Mouse (Mus musculus) heart, postnatal 36 days (tissue): ENCODE measurements at regions not wholly inside any gene's neighbourhood (a gene's known extent, or its start where the extent isn't known, plus 50 kb on each side); places are given as distances from the start of the nearest gene placed in this dataset.

Experiments
- DNase-seq, 2 experiments: peaks; one replicate each; pipeline ENCODE4 v3.0.0; 2021 to 2022
- intact Hi-C: fragments of 180-260 bp; cut with DNase I; formaldehyde crosslinking; loops from one replicate; pipeline ENCODE4 v1.15.1; 2025

DNA sequence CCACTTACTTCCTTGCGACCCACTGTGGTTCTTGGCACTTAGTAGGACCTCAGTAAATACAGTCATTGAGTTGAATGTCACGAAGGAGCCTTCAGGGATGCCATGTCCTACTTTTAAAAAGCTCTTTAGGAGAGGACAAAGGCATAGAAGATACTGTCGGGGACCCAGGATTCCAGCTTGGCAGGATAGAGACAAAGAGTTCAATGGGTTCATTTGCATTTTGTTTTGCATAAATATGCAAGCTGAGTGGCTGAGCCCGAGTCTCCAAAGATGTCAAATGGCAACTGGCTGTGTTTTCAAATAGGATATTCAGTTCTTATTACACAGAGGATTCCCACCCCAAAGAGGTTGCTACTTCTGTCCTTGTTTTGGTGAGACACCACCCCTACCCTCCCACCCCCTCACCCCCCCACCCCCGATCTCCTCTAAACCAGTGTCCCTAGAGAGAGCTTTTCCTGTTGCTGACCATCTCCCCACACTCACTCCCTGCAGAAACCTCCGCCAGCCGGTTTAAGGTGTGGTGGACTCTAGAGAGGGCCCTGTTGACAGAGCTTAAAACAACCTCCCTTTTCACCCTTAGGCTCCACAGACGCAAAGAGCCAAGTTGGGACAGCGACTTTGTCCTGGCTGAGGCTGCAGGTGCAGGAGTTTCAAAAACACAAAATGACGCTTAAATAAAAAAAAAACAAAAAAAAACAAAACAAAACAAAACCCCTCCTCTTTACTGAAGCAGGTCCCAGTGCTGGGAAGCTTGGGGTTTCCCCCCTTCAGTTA is 57.9 kb downstream of the Sox9 start:
- intact Hi-C loops = no loop called here
- no peak for DNase-seq

DNA sequence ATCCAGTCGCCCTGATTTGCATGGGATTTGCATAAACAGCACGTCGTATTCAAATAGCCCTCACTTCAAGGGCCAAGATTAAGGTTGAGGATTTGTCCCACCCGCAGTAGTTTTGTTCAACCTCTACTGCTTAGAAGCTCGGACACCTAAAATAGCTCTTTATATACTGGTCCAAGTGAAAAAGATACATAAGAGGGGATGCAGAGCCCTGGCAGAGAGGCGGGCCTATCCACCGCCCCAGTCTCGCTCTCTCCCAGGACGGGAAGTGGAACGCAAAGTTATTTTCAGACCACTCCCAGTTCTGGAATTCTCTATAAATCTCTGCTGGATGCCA is 58.4 kb downstream of the Sox9 start:
- DNase-seq = no peak
- intact Hi-C loops = no loop called here

DNA sequence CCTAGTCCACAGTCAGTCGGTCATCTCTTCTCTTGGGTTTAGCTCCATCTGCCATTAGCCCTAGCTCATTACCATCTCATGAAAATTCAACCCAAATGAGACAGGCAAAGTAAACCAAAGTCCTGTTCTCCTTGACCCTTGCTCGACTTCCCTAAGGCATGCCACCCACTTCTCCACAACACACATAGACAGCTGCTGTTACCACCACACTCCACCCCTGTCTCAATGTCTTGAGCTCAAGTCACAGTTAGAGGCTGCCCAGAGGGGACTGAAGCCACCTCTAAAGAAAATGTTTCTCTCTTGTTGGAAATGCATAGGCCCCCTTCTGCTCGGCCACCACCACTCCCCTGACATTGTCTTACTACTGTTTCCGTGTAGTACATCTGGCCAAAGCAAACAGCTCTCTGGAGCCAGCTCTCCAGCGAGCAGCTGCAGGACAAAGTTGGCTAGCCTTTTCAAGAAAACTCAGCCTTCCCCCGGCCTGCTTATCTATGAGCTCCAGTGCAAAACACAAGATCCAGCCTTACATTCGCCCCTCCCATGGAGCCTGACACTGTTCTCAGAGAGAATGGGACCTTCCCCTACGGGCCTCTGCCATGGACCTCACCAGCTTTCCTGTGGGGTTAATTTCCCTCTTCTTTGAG is 62.4 kb downstream of the Sox9 start:
- intact Hi-C loops = no loop called here
- peak; percentile 15 to 24 for DNase-seq

DNA sequence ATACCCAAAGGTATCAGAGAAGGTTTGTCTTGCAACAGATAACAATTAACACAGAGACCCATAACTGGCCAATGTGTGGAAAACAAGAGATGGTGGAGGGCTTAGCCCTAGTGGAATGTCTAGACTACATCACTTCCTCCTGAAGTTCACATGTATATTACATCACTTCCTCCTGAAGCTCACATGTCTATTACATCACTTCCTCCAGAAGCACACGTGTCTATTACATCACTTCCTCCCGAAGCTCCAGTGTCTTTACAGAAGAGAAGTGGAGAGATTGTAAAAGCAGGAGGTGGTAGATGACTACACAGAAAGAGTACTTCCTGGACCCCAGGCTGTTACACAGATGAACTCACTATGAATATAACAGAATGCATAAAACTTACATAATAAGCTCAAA is 65.1 kb downstream of the Sox9 start:
- intact Hi-C loops = no loop called here
- no peak for DNase-seq

DNA sequence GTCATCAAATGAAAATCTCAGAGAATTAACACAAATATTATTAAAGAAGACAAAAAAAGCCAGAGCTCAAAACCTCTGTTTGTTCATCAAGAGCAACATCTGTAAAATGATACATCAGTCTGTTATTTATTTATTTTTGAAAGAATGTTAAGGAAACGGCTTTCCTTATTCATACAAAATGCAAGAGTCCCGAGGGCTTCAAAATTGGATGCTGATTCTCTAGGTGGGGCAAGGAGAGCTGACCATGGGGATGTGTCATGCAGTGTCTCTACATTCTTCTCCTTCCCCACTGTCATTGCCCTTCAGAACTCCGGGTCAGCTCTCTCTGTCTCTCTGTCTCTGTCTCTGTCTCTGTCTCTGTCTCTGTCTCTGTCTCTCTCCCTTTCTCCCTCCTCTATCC is 65.8 kb downstream of the Sox9 start:
- DNase-seq = no peak
- intact Hi-C loops = no loop called here

DNA sequence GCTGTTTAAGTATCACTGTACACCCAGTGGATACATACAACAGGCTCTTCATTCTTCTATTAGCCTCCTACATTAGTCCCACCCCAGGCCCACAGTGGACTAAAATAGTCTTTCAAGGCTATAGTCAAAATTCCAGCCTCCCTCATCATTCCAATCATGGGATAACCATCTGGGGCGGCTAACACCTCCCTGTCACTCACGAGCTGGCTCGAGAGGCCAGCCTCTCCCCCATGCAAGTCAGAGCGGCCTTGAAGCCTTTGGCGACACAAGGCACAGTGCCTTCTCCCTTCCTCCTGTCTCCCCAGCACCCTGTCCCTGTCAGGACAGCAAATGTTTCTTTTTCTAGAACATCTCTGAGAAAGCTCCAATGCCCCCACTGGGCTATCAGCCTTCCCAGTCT is 68.0 kb downstream of the Sox9 start:
- intact Hi-C loops = loop anchor here (2.0 kb wide), 1 partner anchor 67 kb away; the partner anchor contains the start of gene Sox9
- no peak for DNase-seq

DNA sequence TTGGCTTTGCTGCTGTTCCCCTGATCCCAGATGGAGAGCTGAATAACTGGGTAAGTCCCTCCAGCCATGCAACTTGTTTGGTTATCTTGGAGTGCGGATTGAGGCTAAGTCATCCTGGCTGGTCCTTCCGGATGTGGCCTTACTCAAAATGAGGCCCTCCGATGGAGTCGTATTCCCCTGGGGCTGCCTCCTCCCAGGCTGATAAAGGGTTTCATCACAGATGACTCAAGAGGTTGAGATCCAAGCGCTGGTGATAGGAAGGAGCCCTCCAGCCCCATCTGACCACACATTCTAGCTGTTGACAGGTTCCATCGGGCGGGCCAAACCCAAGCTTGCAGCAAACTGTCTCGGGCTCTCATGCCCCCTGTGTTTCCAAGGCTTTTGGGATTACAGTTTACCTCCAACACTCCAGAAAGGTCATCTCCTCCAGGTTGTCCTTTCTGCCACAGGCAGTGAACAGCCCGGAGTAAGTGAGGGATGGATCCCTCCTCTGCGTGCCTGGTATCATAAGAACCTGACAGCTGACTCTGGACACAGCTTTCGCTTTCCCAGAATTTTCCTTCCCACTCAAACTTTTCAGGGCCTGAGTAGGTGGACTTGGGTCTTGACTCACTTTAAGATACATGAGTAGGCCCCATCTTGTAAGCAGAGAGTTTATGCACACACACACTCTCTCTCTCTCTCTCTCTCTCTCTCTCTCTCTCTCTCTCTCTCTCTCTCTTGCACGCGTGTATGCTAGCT is 68.7 kb downstream of the Sox9 start:
- DNase-seq = peak; percentile 68 to 71
- intact Hi-C loops = loop anchor here (2.0 kb wide), 1 partner anchor 68 kb away; the partner anchor contains the start of gene Sox9

DNA sequence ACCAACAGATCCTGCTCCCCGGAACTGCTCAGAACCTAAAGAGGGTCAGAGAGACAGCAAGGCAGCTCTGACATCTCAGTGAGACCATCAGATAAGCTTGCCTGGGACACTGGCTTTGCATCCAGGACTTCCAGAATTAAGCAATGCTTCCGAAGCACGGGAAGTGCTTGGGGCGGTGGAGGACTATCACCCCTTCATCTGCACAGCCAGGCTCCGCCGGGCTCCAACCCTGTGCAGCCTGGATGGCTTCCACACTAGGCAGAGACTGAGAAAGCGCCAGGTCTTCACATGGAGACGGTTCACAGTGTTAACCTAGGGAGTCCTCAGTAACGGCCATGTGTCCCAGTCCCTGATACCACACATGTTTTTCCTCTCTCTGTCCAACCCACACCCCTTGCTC is 69.3 kb downstream of the Sox9 start:
- DNase-seq = no peak
- intact Hi-C loops = loop anchor here (2.0 kb wide), 1 partner anchor 69 kb away; the partner anchor contains the start of gene Sox9

DNA sequence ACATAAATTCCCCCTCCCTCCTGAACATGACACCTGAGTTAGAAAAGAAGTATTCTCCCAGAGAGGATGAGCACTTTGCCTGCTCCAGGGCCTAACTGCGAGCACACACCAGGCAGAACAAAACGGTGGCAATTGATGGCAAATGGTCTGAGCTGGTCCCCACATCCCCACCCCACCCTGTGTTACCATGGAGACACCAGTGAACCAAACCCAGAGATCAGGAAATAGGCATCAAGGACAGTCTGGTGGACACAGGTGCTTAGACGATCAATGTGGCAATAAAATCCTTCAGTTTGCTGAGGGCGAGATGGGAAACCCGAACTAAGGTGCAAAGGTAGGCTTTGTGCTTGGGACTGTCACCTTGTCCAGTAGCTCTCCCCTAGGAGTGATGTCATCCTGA is 74.0 kb downstream of the Sox9 start:
- intact Hi-C loops = no loop called here
- no peak for DNase-seq

DNA sequence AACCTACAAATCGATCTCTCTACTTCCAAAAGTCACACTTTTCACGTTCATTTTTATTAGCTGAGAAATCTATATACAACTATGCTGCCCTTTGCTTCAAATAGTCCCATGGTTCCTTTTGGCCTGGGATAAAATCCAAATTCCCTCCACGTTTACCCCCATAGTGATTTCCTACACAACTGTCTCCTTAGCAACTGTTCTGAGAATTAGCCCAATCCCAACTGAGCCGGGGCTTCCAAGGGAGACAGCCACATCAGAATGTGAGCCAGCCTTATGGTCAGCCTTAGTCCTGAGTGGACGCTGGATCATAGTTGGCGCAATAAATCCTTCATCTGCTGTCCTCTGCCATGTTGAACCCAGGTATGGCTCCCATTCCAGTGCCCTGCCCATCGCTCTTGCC is 77.3 kb downstream of the Sox9 start:
- no peak for DNase-seq
- intact Hi-C loops = no loop called here

DNA sequence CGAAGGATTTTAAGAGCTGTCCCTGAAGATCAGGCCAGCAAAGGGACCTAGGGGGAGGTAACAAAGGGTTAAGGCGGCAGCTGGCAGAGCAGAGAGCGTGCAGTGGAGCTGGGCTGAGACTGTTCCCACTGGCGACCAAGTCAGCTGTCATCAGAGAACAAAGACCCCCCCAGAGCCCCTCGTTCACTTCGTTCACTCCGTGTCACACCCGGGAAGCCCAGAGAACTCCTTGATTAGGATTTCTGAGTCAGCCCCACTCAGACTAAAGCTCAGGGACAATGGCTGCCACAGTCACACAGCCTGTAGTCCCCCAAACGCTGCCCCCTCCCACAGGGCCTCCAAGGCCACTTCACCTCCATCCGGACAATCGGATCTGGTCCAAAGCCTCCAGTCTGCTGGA is 78.8 kb downstream of the Sox9 start:
- intact Hi-C loops = no loop called here
- no peak for DNase-seq

DNA sequence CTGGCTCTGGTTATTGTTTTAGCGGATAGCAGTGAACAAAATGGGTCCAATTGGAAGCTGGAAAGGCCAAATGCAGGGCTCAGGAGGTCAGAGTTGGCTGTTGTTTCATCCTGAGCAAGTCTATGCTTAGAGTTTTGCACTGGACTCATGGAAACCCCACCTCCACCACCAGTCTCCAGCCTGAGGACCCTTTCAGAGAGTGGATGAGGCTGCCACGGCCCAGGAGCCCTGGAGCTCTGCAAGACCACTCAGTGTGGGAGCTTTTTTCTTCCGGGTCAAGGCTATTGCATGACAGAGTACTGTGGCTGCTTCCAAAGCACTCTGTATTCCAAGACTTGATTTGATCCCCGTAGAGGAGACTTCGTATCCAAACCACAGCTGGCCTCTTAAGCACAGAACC is 79.2 kb downstream of the Sox9 start:
- intact Hi-C loops = no loop called here
- DNase-seq = no peak

DNA sequence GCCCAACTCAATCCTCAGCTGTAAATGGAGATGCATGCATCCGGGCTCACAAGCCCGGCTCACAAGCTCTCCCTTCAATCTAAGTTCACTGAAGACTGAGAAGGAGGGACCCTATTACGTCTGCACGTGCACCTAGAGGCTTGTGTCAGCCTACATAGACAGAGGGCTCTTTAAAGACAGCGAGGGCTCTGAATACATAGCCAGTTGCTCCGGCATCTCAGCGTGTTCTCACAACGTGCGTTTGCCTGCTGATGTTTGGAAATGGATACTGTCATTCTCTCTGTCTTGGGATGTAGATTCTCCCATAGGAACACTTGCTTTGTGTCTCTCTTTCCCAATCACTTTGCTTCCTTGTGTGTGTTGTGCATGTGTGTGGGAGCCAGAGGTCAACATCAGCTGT is 83.8 kb downstream of the Sox9 start:
- DNase-seq = no peak
- intact Hi-C loops = no loop called here

DNA sequence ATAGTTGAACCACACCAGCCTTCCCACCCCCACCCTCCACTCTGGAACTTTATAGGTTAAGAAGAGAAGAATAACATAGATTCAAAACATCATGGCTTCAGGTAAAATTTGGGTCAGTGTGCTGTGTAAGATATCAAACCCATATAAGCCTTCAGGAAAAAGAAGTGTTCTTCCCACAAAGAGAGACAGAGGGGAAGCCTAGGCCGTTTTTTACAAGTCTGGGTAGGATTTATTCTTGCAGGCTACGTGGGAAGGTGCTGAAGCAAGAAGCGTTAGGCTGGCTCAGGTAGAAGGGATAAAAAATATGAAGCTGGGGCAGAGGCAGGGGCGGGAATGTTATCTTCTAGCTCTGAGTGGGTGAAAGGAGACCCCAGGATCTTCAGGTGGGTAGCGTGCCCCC is 87.5 kb downstream of the Sox9 start:
- no peak for DNase-seq
- intact Hi-C loops = no loop called here

DNA sequence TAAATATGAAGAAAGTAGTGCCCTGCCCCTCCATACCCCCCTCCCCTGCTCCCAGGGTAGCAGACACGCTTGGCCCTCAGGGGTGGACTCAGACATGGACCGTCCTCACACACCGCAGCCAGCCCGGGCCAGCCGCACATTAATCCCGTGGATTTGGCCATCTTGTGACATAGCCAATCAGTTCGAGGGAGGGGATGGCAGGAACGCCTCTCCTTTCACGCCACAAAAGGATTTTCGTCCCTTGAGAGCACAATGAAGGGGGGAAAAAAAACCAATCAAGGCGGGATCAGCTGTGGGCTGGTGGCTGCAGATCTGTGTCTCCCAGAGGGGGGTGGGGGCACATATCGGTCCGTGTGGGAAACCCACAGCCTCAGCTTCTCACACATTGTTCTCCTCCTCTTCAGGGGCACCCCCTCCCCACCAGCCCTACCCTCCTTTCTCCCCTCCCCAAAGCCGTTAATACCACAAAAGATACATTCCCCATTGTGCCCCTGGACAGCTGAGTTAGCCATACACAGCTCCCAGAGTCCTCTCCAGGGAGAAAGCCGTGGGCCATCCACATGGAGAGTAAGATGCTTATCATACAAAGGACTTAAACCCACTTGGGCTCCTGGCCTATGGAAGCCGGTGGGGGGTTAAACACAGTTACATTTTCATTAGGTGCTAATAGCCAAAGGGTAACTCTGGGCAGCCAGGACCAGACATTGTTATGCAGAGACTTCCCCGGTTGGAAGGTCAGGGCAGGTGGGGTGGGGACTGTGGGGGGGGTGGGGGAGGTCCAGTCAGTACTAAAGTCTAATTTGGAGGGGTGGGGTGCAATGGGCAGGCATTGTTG is 88.4 kb downstream of the Sox9 start:
- no peak for DNase-seq
- intact Hi-C loops = no loop called here

DNA sequence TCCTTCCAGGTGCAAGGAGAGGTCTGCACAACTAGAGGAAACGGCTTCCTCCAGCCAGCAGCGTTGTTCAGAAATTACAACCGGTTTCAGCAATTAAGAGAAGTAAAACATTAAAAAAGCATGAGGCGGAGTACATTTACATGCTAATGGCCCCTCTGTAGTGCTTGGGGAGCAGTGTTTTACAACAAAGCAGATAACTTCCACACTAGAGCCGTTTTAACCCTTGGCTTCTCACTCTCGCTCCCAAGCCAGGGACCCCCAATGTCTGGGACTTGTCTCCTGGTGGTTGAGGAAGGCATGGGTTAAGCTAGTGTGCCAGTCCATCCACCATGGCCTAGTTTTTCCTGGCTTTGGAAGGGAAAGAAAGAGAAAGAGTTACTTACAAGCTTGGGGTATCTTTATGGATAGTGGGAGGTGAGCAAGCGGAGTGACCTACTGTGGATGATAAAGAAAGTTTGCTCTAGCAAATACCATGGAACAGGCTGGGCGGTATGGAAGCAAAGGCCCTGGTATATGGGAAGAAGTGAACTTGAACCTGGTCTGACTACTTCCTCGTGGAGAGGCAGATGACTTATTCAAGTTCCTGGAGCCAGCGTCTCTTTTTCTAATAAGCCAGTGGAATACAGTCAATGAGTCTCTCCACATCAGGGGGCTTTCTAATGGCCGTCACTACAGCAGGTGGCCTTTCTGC is 90.8 kb downstream of the Sox9 start:
- no peak for DNase-seq
- intact Hi-C loops = no loop called here

DNA sequence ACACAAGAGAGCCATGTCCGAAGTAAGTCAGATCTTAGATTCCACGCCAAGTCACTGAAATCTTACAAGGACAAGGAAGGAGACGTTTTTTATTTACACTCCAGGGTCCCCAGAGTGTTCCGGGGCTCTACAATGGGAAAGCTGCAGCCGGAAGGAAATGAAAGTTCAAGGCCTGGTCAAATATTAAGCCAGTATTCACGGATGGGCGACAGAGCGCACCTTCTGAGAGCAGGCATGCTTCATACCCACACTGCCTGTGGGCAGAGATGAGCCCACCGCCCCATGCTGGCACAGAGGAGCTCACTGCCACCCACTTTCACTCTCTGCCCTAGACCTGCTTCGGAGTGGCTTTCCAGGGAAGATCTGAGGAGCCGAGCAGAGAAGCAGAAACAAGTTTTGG is 92.2 kb downstream of the Sox9 start:
- intact Hi-C loops = no loop called here

DNA sequence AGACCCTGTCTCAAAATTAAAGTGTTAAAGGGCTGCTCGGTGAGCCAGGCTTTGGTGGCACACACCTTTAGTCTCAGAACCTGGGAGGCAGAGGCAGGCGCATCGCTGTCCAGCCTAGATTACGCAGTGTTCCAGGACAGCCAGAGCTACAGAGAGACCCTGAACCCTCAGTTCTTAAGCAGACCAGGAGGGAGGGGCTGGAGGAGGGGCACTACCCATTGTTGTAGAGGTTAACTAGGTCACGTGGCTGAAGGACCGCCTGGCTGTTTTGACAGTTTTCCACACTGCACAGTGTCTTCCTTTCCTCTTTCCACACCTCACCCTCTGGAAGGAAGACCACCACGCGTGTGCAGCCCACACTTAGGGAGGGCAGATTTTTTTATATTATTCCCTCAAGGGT is 94.2 kb downstream of the Sox9 start:
- intact Hi-C loops = no loop called here
- DNase-seq = no peak

More for the DNA sequence above, 92.2 kb downstream of the Sox9 start:
- DNase-seq = no peak

DNA sequence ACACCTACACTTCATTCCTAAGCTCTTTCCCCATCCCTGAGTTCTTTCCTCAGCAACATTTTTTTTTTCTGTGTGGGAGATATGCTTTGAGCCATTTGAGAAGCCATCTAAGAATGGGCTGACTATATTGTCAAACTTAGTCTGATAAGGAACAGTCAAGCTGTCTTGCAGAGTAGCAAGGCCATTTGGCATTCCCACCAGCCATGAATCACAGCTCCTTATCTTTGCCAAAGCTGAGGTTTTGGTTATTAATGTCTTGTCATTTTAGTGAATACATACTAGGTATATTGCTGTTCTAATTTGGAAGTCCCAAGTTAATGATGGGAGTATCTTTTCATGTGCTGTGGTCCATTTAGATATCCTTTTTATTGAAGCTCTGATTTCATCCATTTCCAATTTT is 96.4 kb downstream of the Sox9 start:
- no peak for DNase-seq
- intact Hi-C loops = no loop called here

DNA sequence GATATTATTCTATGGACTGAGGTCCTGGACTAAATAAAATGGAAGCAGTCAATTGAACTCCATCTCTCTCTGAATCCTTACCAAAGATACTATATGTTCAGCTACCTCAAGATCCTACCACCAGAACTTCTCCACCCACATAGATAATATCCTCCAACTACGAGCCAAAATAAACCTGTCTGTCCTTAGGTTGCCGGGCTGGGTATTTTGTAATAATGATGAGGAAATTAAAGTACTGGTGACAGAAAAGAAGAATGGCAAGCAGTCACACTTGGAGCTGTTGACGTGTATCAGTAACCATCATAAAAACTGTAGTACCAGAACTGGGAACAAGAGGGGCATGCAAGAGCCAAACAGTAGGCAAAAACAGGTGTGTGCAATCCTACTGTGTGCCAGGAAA is 98.7 kb downstream of the Sox9 start:
- no peak for DNase-seq
- intact Hi-C loops = no loop called here
